Mouse (Mus musculus) CH12.LX (cell line): ENCODE data around the gene Psd. TPM values are rescaled to one million over a fixed set of nuclear protein-coding genes. Genes with fewer than 3 reads are reported as not detected.

Experiments used
- DNase-seq: peaks from one replicate; pipeline ENCODE4 v3.0.0-alpha.2; 2013; ENCODE audit errors: extremely low read depth
- H3K27ac ChIP-seq: 2 replicates; pipeline ENCODE4 v1.5.1; 2012; ENCODE audit warnings: low read depth, mild to moderate bottlenecking, control low read depth, moderate library complexity; ENCODE audit not compliant: insufficient read depth
- H3K27me3 ChIP-seq: replicated peaks from 2 replicates; pipeline ENCODE3; 2012; ENCODE audit warnings: inconsistent platforms
- H3K36me3 ChIP-seq, 2 experiments: replicated peaks in 1 of 2; 2 replicates each; pipeline versions ENCODE3 to v1.6.1; 2012; ENCODE audit warnings: inconsistent platforms in 1 of 2, low read length in 1 of 2, mild to moderate bottlenecking in 1 of 2, mixed read lengths in 1 of 2, moderate library complexity in 1 of 2; ENCODE audit not compliant: control insufficient read depth in 1 of 2, insufficient read depth in 1 of 2
- H3K4me1 ChIP-seq, 2 experiments: 2 replicates each; pipeline ENCODE4 v1.6.1; 2012; ENCODE audit warnings: inconsistent platforms in 1 of 2, moderate library complexity in 1 of 2; ENCODE audit not compliant: insufficient read depth in 2 of 2, control insufficient read depth in 1 of 2
- H3K4me2 ChIP-seq: 2 replicates; pipeline ENCODE4 v1.6.1; 2012; ENCODE audit warnings: low read depth, mild to moderate bottlenecking, control low read depth; ENCODE audit not compliant: poor library complexity, insufficient read depth, severe bottlenecking
- H3K4me3 ChIP-seq, 3 experiments: fragments of 150-350 bp in 1 of 3; sonication (generic) in 1 of 3; replicated peaks in 1 of 3; 2 replicates each; pipeline versions ENCODE3 to v1.5.1; 2011 to 2012; ENCODE audit warnings: low read depth in 2 of 3, low read length in 2 of 3, mild to moderate bottlenecking in 2 of 3, moderate library complexity in 2 of 3, control low read depth in 1 of 3, improper control_type of control experiment in 1 of 3, inconsistent platforms in 1 of 3, mixed read lengths in 1 of 3; ENCODE audit not compliant: poor library complexity in 1 of 3
- H3K79me2 ChIP-seq: replicated peaks from 2 replicates; pipeline ENCODE4 v1.6.1; 2012; ENCODE audit warnings: mild to moderate bottlenecking, moderate library complexity; ENCODE audit not compliant: control insufficient read depth, poor library complexity, insufficient read depth, severe bottlenecking; ENCODE audit errors: extremely low read depth
- H3K9ac ChIP-seq: 2 replicates; pipeline ENCODE4 v1.6.1; 2012; ENCODE audit warnings: low read depth, mild to moderate bottlenecking, control low read depth, moderate library complexity; ENCODE audit not compliant: insufficient read depth
- H3K9me3 ChIP-seq: replicated peaks from 2 replicates; pipeline ENCODE3; 2012; ENCODE audit warnings: low read length, inconsistent platforms, mixed read lengths
- BHLHE40 ChIP-seq: IDR thresholded peaks from 2 replicates; pipeline ENCODE4 v1.6.1; 2011; ENCODE audit warnings: mild to moderate bottlenecking, low read depth, low read length, improper control_type of control experiment
- CHD1 ChIP-seq: IDR thresholded peaks from 2 replicates; pipeline ENCODE4 v1.6.1; 2012; ENCODE audit warnings: low read depth, low read length, improper control_type of control experiment, inconsistent platforms
- CHD2 ChIP-seq: IDR thresholded peaks from 2 replicates; pipeline ENCODE4 v1.6.1; 2011; ENCODE audit warnings: low read length, improper control_type of control experiment
- E2F4 ChIP-seq: IDR thresholded peaks from 2 replicates; pipeline ENCODE4 v1.6.1; 2011; ENCODE audit warnings: low read depth, low read length, improper control_type of control experiment; ENCODE audit not compliant: insufficient replicate concordance
- GABPA ChIP-seq: IDR thresholded peaks from 2 replicates; pipeline ENCODE4 v1.6.1; 2012; ENCODE audit warnings: low read depth, low read length, improper control_type of control experiment, inconsistent platforms; ENCODE audit not compliant: insufficient replicate concordance
- HCFC1 ChIP-seq: IDR thresholded peaks from 2 replicates; pipeline ENCODE4 v1.6.1; 2012; ENCODE audit warnings: low read depth, mild to moderate bottlenecking, inconsistent platforms, low read length, improper control_type of control experiment
- JUND ChIP-seq: conservative IDR thresholded peaks from 2 replicates; pipeline ENCODE4 v1.6.1; 2011; ENCODE audit warnings: low read depth, low read length, improper control_type of control experiment
- MAFK ChIP-seq: IDR thresholded peaks from 2 replicates; pipeline ENCODE4 v1.6.1; 2011; ENCODE audit warnings: low read length, improper control_type of control experiment; ENCODE audit not compliant: insufficient replicate concordance
- MAX ChIP-seq: IDR thresholded peaks from 2 replicates; pipeline ENCODE4 v1.6.1; 2011; ENCODE audit warnings: low read length, improper control_type of control experiment
- MAZ ChIP-seq: IDR thresholded peaks from 2 replicates; pipeline ENCODE4 v1.6.1; 2012; ENCODE audit warnings: low read depth, mild to moderate bottlenecking, inconsistent platforms, low read length, improper control_type of control experiment, moderate library complexity
- MXI1 ChIP-seq: IDR thresholded peaks from 2 replicates; pipeline ENCODE4 v1.6.1; 2011; ENCODE audit warnings: mild to moderate bottlenecking, low read depth, low read length, improper control_type of control experiment
- NRF1 ChIP-seq: IDR thresholded peaks from 2 replicates; pipeline ENCODE4 v1.6.1; 2014; ENCODE audit warnings: low read depth, mild to moderate bottlenecking, inconsistent platforms, low read length, improper control_type of control experiment, moderate library complexity
- PAX5 ChIP-seq: IDR thresholded peaks from 2 replicates; pipeline ENCODE4 v1.6.1; 2012; ENCODE audit warnings: low read length, inconsistent platforms, mixed read lengths
- POLR2AphosphoS2 ChIP-seq: IDR thresholded peaks from 2 replicates; pipeline ENCODE4 v1.6.1; 2011; ENCODE audit warnings: low read depth, low read length, improper control_type of control experiment
- RAD21 ChIP-seq: IDR thresholded peaks from 2 replicates; pipeline ENCODE4 v1.6.1; 2011; ENCODE audit warnings: low read depth, mild to moderate bottlenecking, low read length, improper control_type of control experiment, moderate library complexity
- RCOR1 ChIP-seq: conservative IDR thresholded peaks from 2 replicates; pipeline ENCODE4 v1.6.1; 2012; ENCODE audit warnings: low read depth, mild to moderate bottlenecking, inconsistent platforms, low read length, improper control_type of control experiment
- SIN3A ChIP-seq: IDR thresholded peaks from 2 replicates; pipeline ENCODE4 v1.6.1; 2012; ENCODE audit warnings: low read length, improper control_type of control experiment, inconsistent platforms
- SMC3 ChIP-seq: IDR thresholded peaks from 2 replicates; pipeline ENCODE4 v1.6.1; 2011; ENCODE audit warnings: low read depth, low read length, improper control_type of control experiment
- TBP ChIP-seq: conservative IDR thresholded peaks from 2 replicates; pipeline ENCODE4 v1.6.1; 2011; ENCODE audit warnings: low read depth, low read length, improper control_type of control experiment
- TCF12 ChIP-seq: IDR thresholded peaks from 2 replicates; pipeline ENCODE4 v1.6.1; 2014; ENCODE audit warnings: low read depth, mild to moderate bottlenecking, inconsistent platforms, low read length, improper control_type of control experiment
- USF1 ChIP-seq: IDR thresholded peaks from 2 replicates; pipeline ENCODE4 v1.6.1; 2014; ENCODE audit warnings: low read depth, mild to moderate bottlenecking, inconsistent platforms, low read length, improper control_type of control experiment
- USF2 ChIP-seq: conservative IDR thresholded peaks from 2 replicates; pipeline ENCODE4 v1.6.1; 2011; ENCODE audit warnings: low read depth, low read length, improper control_type of control experiment
- ZC3H11A ChIP-seq: IDR thresholded peaks from 2 replicates; pipeline ENCODE4 v1.6.1; 2012; ENCODE audit warnings: low read depth, mild to moderate bottlenecking, inconsistent platforms, low read length, improper control_type of control experiment
- ZKSCAN1 ChIP-seq: IDR thresholded peaks from 2 replicates; pipeline ENCODE4 v1.6.1; 2012; ENCODE audit warnings: low read depth, inconsistent platforms, low read length, improper control_type of control experiment, borderline replicate concordance
- ZMIZ1 ChIP-seq: IDR thresholded peaks from 2 replicates; pipeline ENCODE4 v1.6.1; 2012; ENCODE audit warnings: low read depth, mild to moderate bottlenecking, inconsistent platforms, low read length, improper control_type of control experiment
- ZNF384 ChIP-seq: IDR thresholded peaks from 2 replicates; pipeline ENCODE4 v1.6.1; 2012; ENCODE audit warnings: low read depth, low read length, improper control_type of control experiment, inconsistent platforms
- dilution Hi-C: fragments of 300-500 bp; cut with MboI; formaldehyde crosslinking; loops from 2 replicates; pipeline ENCODE4 v1.14.3; 2020; ENCODE audit warnings: low sequenced_read_pairs; ENCODE audit not compliant: extremely low pct_unique_long_range_greater_than_20kb, extremely low pct_ligation_motif_present
- in situ Hi-C: fragments of 300-500 bp; cut with MboI; formaldehyde crosslinking; loops from 3 replicates; pipeline ENCODE4 v1.14.3; 2019; ENCODE audit warnings: low sequenced_read_pairs, low pct_ligation_motif_present, low pct_unique_long_range_greater_than_20kb, mixed read lengths
- polyA plus RNA-seq: library from polyadenylated mRNA; unstranded; fragments of >175 nt; gene quantifications from 2 replicates; pipeline ENCODE4 v1.2.1, GENCODE M21; 2012; ENCODE audit warnings: low read depth; ENCODE audit not compliant: insufficient read length
- total RNA-seq, 2 experiments: library from RNA; depleted of rRNA; stranded (reverse); fragments of 300-350 nt in 1 of 2; fragments of >200 nt in 1 of 2; gene quantifications; 2 replicates each; pipeline ENCODE4 v1.2.3; 2012 to 2014

Gene Psd
- total and polyA plus RNA-seq, 3 experiments, result 0.70 to 20.1 (median 2.2) TPM

DNA sequence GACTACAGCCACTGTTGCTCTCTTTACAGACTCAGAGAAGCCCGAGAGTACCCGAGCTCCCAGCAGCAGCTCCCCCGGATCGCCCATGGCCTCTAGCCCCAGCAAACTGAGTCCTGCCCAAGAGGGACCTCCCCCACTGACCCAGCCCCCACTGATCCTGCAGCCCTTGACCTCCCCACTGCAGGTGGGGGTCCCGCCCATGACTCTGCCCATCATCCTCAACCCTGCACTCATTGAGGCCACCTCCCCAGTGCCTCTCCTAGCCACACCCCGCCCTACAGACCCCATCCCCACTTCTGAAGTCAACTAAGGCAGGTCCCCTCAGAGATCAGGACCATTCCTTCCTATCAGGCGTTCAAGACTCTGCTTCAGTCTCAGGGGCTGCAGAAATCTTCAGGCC is 41.3 kb downstream of the Psd start:
- no peaks in the 10 kb centered on the region for H3K27me3 ChIP-seq
- in situ Hi-C loops, result no loop called here
- H3K9me3 ChIP-seq, result no peaks in the 10 kb centered on the region
- dilution Hi-C loops, result no loop called here
- H3K36me3 ChIP-seq, result peaks cover 50 to 66% of the 10 kb centered on the region in 2 experiments
- DNase-seq, result no peak
- H3K4me3 ChIP-seq, result no peak overlapping the region
- no peak overlapping the region for H3K9ac ChIP-seq
- no peaks in the 10 kb centered on the region for H3K79me2 ChIP-seq
- peaks cover 0 to 12% of the 10 kb centered on the region in 2 experiments; a peak in 1 of 4 replicates for H3K4me1 ChIP-seq
- no peak overlapping the region for H3K4me2 ChIP-seq
- TF ChIP-seq CHD1, result no peak
- no peak for TF ChIP-seq ZNF384
- no peak for TF ChIP-seq USF2
- TF ChIP-seq E2F4, result no peak
- TF ChIP-seq GABPA, result no peak
- TF ChIP-seq CHD2, result no peak
- no peak for TF ChIP-seq MAX
- no peak for TF ChIP-seq RAD21
- TF ChIP-seq USF1, result no peak
- no peak for TF ChIP-seq MXI1
- no peak for TF ChIP-seq JUND
- TF ChIP-seq MAZ, result no peak
- TF ChIP-seq HCFC1, result no peak
- no peak for TF ChIP-seq TCF12
- no peak for TF ChIP-seq TBP
- TF ChIP-seq BHLHE40, result no peak
- no peak for TF ChIP-seq PAX5
- no peak overlapping the region for H3K27ac ChIP-seq

DNA sequence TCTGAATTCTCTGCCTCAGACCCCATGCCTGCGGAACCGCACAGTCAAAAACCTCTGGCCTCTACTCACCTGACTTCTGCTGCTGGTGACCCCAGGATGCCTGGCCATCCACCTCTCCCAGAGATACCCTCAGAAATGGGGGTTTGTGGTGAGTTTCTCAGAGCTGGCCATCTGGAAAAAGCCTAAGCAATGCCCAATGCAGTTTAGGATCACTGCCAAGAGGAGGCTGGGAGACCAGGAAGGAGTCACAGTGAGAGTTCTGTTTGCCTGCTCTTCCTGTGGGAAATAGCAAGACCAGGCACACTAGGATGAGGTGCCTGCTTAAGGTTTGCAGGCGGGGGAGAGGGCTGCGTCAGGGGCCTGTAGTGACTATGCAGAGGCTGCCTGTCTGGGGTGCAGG is 42.3 kb downstream of the Psd start:
- TF ChIP-seq NRF1, result no peak
- TF ChIP-seq MAX, result no peak
- no peak for TF ChIP-seq CHD2
- TF ChIP-seq MAFK, result no peak
- no peak for TF ChIP-seq SIN3A
- TF ChIP-seq RAD21, result no peak
- TF ChIP-seq ZMIZ1, result no peak
- TF ChIP-seq MAZ, result no peak
- no peak for TF ChIP-seq POLR2AphosphoS2
- no peak for TF ChIP-seq ZC3H11A
- no peak for TF ChIP-seq USF2
- no peak for TF ChIP-seq GABPA
- TF ChIP-seq PAX5, result no peak
- TF ChIP-seq RCOR1, result no peak
- no peak for TF ChIP-seq TBP
- TF ChIP-seq SMC3, result no peak
- no peak for TF ChIP-seq HCFC1
- TF ChIP-seq ZKSCAN1, result no peak
- no peak overlapping the region for H3K4me2 ChIP-seq
- dilution Hi-C loops (no loop called here), in situ Hi-C loops (no loop called here)
- DNase-seq, result no peak
- H3K27ac ChIP-seq, result no peak overlapping the region
- H3K4me3 ChIP-seq, result no peak overlapping the region
- H3K9me3 ChIP-seq, result no peaks in the 10 kb centered on the region
- no peaks in the 10 kb centered on the region for H3K79me2 ChIP-seq
- H3K9ac ChIP-seq, result no peak overlapping the region
- H3K27me3 ChIP-seq, result no peaks in the 10 kb centered on the region
- H3K4me1 ChIP-seq, result peaks cover 0 to 12% of the 10 kb centered on the region in 2 experiments; a peak in 1 of 4 replicates
- peaks cover 59 to 75% of the 10 kb centered on the region in 2 experiments for H3K36me3 ChIP-seq
